Mouse (Mus musculus) adrenal gland, postnatal 10 days (tissue): ENCODE measurements at regions not wholly inside any gene's neighbourhood (a gene's known extent, or its start where the extent isn't known, plus 50 kb on each side); places are given as distances from the start of the nearest gene placed in this dataset.

Experiments
- DNase-seq: peaks from one replicate; pipeline ENCODE4 v3.0.0; 2021; ENCODE audit warnings: mixed read lengths

GRCm38 (mm10) chr9:32053886-32054615, 61.9 kb upstream of the Arhgap32 start:
- no peak for DNase-seq

GRCm38 (mm10) chr9:32057427-32058115, 58.4 kb upstream of the Arhgap32 start:
- no peak for DNase-seq

- no peak for DNase-seq
Measured at GRCm38 (mm10) chr9:32062740-32063139, 53.2 kb upstream of the Arhgap32 start.

GRCm38 (mm10) chr9:32063541-32063940, 52.4 kb upstream of the Arhgap32 start:
- peak; percentile 17 for DNase-seq

- DNase-seq, result no peak
Measured at GRCm38 (mm10) chr9:32064007-32064550, 51.9 kb upstream of the Arhgap32 start.
